Mouse (Mus musculus) midbrain, embryonic 11.5 days (tissue): ENCODE measurements around the gene Ahsa1. TPM values are rescaled to one million over a fixed set of nuclear protein-coding genes. Genes with fewer than 3 reads are reported as not detected.

Experiments
- ATAC-seq: fragments of 200-750 bp; cut with Nextera tagmentation; 2 replicates; pipeline ENCODE4 v1.8.0; 2017; ENCODE audit warnings: moderate TSS enrichment, moderate library complexity; ENCODE audit not compliant: low FRiP score
- DNase-seq: peaks from one replicate; pipeline ENCODE4 v3.0.0; 2015; ENCODE audit warnings: low spot score; ENCODE audit errors: missing footprints
- H3K27ac ChIP-seq: fragments of 300-500 bp; sonication (generic); 2 replicates; pipeline ENCODE4 v1.5.1; 2014; ENCODE audit warnings: low read depth, low read length
- H3K27me3 ChIP-seq: fragments of 300-500 bp; sonication (generic); 2 replicates; pipeline ENCODE4 v1.6.1; 2014; ENCODE audit warnings: mild to moderate bottlenecking, low read length, moderate library complexity, mixed read lengths; ENCODE audit not compliant: control insufficient read depth, insufficient read depth
- H3K36me3 ChIP-seq: fragments of 300-500 bp; sonication (generic); 2 replicates; pipeline ENCODE4 v1.6.1; 2014; ENCODE audit warnings: mild to moderate bottlenecking, low read length, moderate library complexity, mixed read lengths; ENCODE audit not compliant: control insufficient read depth, insufficient read depth
- H3K4me1 ChIP-seq: fragments of 300-500 bp; sonication (generic); 2 replicates; pipeline ENCODE4 v1.6.1; 2014; ENCODE audit warnings: low read length; ENCODE audit not compliant: control insufficient read depth, insufficient read depth
- H3K4me2 ChIP-seq: fragments of 300-500 bp; sonication (generic); 2 replicates; pipeline ENCODE4 v1.6.1; 2014; ENCODE audit warnings: mild to moderate bottlenecking, moderate library complexity
- H3K4me3 ChIP-seq: fragments of 300-500 bp; sonication (generic); 2 replicates; pipeline ENCODE4 v1.5.1; 2014; ENCODE audit warnings: low read depth, low read length
- H3K9ac ChIP-seq: fragments of 300-500 bp; sonication (generic); 2 replicates; pipeline ENCODE4 v1.6.1; 2014; ENCODE audit warnings: low read length
- H3K9me3 ChIP-seq: fragments of 300-500 bp; sonication (generic); 2 replicates; pipeline ENCODE4 v1.6.1; 2016; ENCODE audit warnings: low read length; ENCODE audit not compliant: control insufficient read depth
- WGBS: fragments of 180-500 bp; shearing (Covaris S2); extraction: QIAGEN DNeasy Blood & Tissue Kit; methylation state at CpG from one replicate; pipeline ENCODE4 v1.1.7; 2014; 5-methylcytosine and 5-hydroxymethylcytosine counted together
- microRNA-seq: library from miRNA; unstranded; fragments of <30 nt; microRNA quantifications from one replicate; pipeline ENCODE4, GENCODE M21; 2017
- polyA plus RNA-seq: library from polyadenylated mRNA; unstranded; fragments of >200 nt; fragmentation: Nextera tagmentation; extraction: Ambion mirVana; gene quantifications from 2 replicates; pipeline ENCODE4 v1.2.1, GENCODE M21; 2014

Gene Ahsa1
- polyA plus RNA-seq, 1 experiment from 2014 or later, result 230 TPM

DNA sequence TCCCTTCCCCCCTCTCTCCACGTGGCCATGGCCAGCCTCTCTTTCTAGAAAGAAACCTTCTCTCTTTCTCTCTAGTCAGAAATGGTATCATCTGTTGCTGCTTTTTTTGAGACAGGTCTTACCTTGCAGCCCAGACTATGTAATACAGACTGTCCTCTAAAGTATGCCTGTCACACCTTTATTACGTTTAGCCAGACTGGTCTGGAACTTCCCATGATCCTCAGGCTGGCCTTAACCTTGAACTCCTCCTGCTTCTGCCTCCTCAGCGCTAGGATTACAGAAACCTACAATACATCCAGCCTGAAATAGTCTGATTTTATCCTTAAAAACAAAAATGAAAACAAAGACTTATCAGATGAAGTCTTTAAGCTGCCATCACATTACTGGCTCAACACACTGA lies 53.0 kb downstream of the Ahsa1 start:
- H3K4me2 ChIP-seq, result no peak overlapping the region
- H3K27ac ChIP-seq, result no peak overlapping the region
- no peak overlapping the region for H3K9ac ChIP-seq
- DNase-seq (no peak), ATAC-seq (no peak)
- 85% methylated on average over 3 of the region's 3 CpGs for WGBS
- no peaks in the 10 kb centered on the region for H3K36me3 ChIP-seq
- no peaks in the 10 kb centered on the region for H3K9me3 ChIP-seq
- no peaks in the 10 kb centered on the region for H3K27me3 ChIP-seq
- H3K4me1 ChIP-seq, result no peaks in the 10 kb centered on the region
- H3K4me3 ChIP-seq, result no peak overlapping the region

Small RNAs within 50 kb of the gene (microRNA-seq; reads per million reads assigned to microRNA genes)
- not detected for gene Gm47293

Other genes with a start within 250 kb of the Ahsa1 start
- gene Tmem63c, start 245.1 kb upstream of the Ahsa1 start, polyA plus RNA-seq, result 0.64 and 0.77 TPM in 2 replicates
- gene Ngb, start 163.9 kb upstream of the Ahsa1 start, polyA plus RNA-seq, result 0.33 and 0.36 TPM in 2 replicates
- gene Gstz1, start 119.3 kb upstream of the Ahsa1 start, polyA plus RNA-seq, result 30.7 and 34.6 TPM in 2 replicates
- gene Pomt2, start 118.5 kb upstream of the Ahsa1 start, polyA plus RNA-seq, result 15.7 and 16.1 TPM in 2 replicates
- 1.2 and 1.4 TPM in 2 replicates for gene Samd15, start 66.8 kb upstream of the Ahsa1 start, polyA plus RNA-seq
- gene Tmed8, start 66.0 kb upstream of the Ahsa1 start, polyA plus RNA-seq, result 4.3 TPM in 2 replicates
- gene Noxred1, start 27.7 kb upstream of the Ahsa1 start, polyA plus RNA-seq, result 0.87 and 1.5 TPM in 2 replicates
- gene Vipas39, start 223 bp upstream of the Ahsa1 start, polyA plus RNA-seq, result 59.6 and 64.5 TPM in 2 replicates
- 0.52 and 0.53 TPM in 2 replicates for gene Ism2, start 33.2 kb downstream of the Ahsa1 start, polyA plus RNA-seq
- gene Sptlc2, start 121.9 kb downstream of the Ahsa1 start, polyA plus RNA-seq, result 56.1 and 61.8 TPM in 2 replicates
- 283 and 306 TPM in 2 replicates for gene Slirp, start 177.4 kb downstream of the Ahsa1 start, polyA plus RNA-seq
- 37.6 TPM in 2 replicates for gene Alkbh1, start 177.5 kb downstream of the Ahsa1 start, polyA plus RNA-seq
- gene Snw1, start 205.8 kb downstream of the Ahsa1 start, polyA plus RNA-seq, result 173 and 176 TPM in 2 replicates
- not detected in 2 replicates for gene Gm5788, start 228.2 kb downstream of the Ahsa1 start, polyA plus RNA-seq
- not detected in 2 replicates for gene Gm8300, start 247.8 kb downstream of the Ahsa1 start, polyA plus RNA-seq